Mouse (Mus musculus) intestine, postnatal 0 days (tissue): ENCODE results near the gene Tas2r136. TPM values are rescaled to one million over a fixed set of nuclear protein-coding genes. Genes with fewer than 3 reads are reported as not detected.

Experiments used
- ATAC-seq: fragments of 200-750 bp; cut with Nextera tagmentation; 2 replicates; pipeline ENCODE4 v1.8.0; 2017; ENCODE audit warnings: mild to moderate bottlenecking, moderate TSS enrichment, moderate library complexity
- H3K27ac ChIP-seq: fragments of 300-500 bp; sonication (generic); 2 replicates; pipeline ENCODE4 v1.5.1; 2014; ENCODE audit warnings: mild to moderate bottlenecking, low read depth, low read length, moderate library complexity
- H3K27me3 ChIP-seq: fragments of 300-500 bp; sonication (generic); replicated peaks from 2 replicates; pipeline ENCODE4 v1.6.1; 2014; ENCODE audit warnings: low read length, mixed read lengths; ENCODE audit not compliant: control insufficient read depth, insufficient read depth
- H3K36me3 ChIP-seq: fragments of 300-500 bp; sonication (generic); 2 replicates; pipeline ENCODE4 v1.6.1; 2014; ENCODE audit warnings: mild to moderate bottlenecking, moderate library complexity; ENCODE audit not compliant: control insufficient read depth, insufficient read depth
- H3K4me1 ChIP-seq: fragments of 300-500 bp; sonication (generic); replicated peaks from 2 replicates; pipeline ENCODE4 v1.6.1; 2014; ENCODE audit warnings: antibody characterized with exemption, low read length, mixed read lengths; ENCODE audit not compliant: control insufficient read depth, insufficient read depth
- H3K4me2 ChIP-seq: fragments of 300-500 bp; sonication (generic); replicated peaks from 2 replicates; pipeline ENCODE4 v1.6.1; 2014; ENCODE audit warnings: low read depth, mild to moderate bottlenecking, moderate library complexity
- H3K4me3 ChIP-seq: fragments of 300-500 bp; sonication (generic); 2 replicates; pipeline ENCODE4 v1.5.1; 2014; ENCODE audit warnings: low read depth, low read length
- H3K9ac ChIP-seq: fragments of 300-500 bp; sonication (generic); 2 replicates; pipeline ENCODE4 v1.6.1; 2014; ENCODE audit warnings: mild to moderate bottlenecking, low read depth, low read length
- H3K9me3 ChIP-seq: fragments of 300-500 bp; sonication (generic); 2 replicates; pipeline ENCODE4 v1.6.1; 2016; ENCODE audit warnings: mixed run types; ENCODE audit not compliant: control insufficient read depth
- CTCF ChIP-seq: sonication (generic); IDR thresholded peaks from 2 replicates; pipeline ENCODE4 v1.5.1; 2016; ENCODE audit warnings: low read depth, mild to moderate bottlenecking, control low read depth, antibody characterized with exemption, moderate library complexity
- WGBS: fragments of 180-500 bp; shearing (Covaris S2); extraction: QIAGEN DNeasy Blood & Tissue Kit; methylation state at CpG from one replicate; pipeline ENCODE4 v1.1.7; 2014; 5-methylcytosine and 5-hydroxymethylcytosine counted together
- polyA plus RNA-seq: library from polyadenylated mRNA; unstranded; fragments of >200 nt; fragmentation: Nextera tagmentation; extraction: Ambion mirVana; gene quantifications from 2 replicates; pipeline ENCODE4 v1.2.1, GENCODE M21; 2015

The Tas2r136 gene
- polyA plus RNA-seq, 1 experiment from 2014 or later = not detected

DNA sequence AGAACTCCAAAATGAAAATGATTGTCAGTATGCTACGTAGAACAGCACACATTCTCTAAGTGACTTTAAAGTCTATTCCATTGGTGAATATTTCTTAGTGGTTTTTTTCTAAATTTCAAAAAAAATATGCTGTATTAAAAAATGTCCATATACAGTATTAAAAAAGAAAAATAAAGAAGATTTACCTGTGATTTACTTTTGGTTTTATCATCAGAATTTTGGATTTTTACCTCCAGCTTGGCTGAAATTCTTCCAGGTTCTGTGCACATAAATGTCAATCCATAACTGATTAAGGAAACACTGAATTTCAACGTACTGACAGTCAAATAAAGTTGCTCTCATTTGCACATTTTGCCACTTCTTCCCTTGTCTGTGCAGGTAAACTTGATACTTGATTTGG is 40.0 kb downstream of the Tas2r136 start, which contains the start of gene Tas2r115:
Gene Tas2r115 (minus strand): TSS at position 101 of the 400 bp plus-strand sequence.
- TF ChIP-seq CTCF = no peak
- WGBS = 59% methylated on average over 2 of the region's 2 CpGs
- no peaks in the 10 kb centered on the region for H3K4me1 ChIP-seq
- no peak within 1 kb of the TSS for H3K4me3 ChIP-seq
- no peak within 1 kb of the TSS for H3K27ac ChIP-seq
- no peak within 1 kb of the TSS for H3K9ac ChIP-seq
- H3K4me2 ChIP-seq = no peak within 1 kb of the TSS
- H3K36me3 ChIP-seq = no peaks in the 10 kb centered on the region
- no peak for ATAC-seq
- no peaks in the 10 kb centered on the region for H3K27me3 ChIP-seq
- no peaks in the 10 kb centered on the region for H3K9me3 ChIP-seq

Other genes with a start within 250 kb of the Tas2r136 start
- not detected in 2 replicates for gene Prh1, start 208.4 kb downstream of the Tas2r136 start, polyA plus RNA-seq
- gene Prp2, start 182.2 kb downstream of the Tas2r136 start, polyA plus RNA-seq = not detected in 2 replicates
- not detected in 2 replicates for gene A630073D07Rik, start 126.6 kb downstream of the Tas2r136 start, polyA plus RNA-seq
- gene Tas2r120, start 121.2 kb downstream of the Tas2r136 start, polyA plus RNA-seq = not detected in 2 replicates
- gene Tas2r121, start 77.2 kb downstream of the Tas2r136 start, polyA plus RNA-seq = not detected in 2 replicates
- not detected in 2 replicates for gene Tas2r122, start 66.2 kb downstream of the Tas2r136 start, polyA plus RNA-seq
- gene Tas2r115, start 40.1 kb downstream of the Tas2r136 start, polyA plus RNA-seq = not detected in 2 replicates
- not detected in 2 replicates for gene Tas2r124, start 23.4 kb downstream of the Tas2r136 start, polyA plus RNA-seq
- not detected in 2 replicates for gene Tas2r102, start 16.0 kb downstream of the Tas2r136 start, polyA plus RNA-seq
- gene Tas2r117, start 24.7 kb upstream of the Tas2r136 start, polyA plus RNA-seq = not detected in 2 replicates
- gene Tas2r123, start 69.0 kb upstream of the Tas2r136 start, polyA plus RNA-seq = not detected in 2 replicates
- gene Tas2r116, start 77.3 kb upstream of the Tas2r136 start, polyA plus RNA-seq = not detected in 2 replicates
- not detected in 2 replicates for gene Tas2r110, start 89.8 kb upstream of the Tas2r136 start, polyA plus RNA-seq
- not detected in 2 replicates for gene Tas2r113, start 114.8 kb upstream of the Tas2r136 start, polyA plus RNA-seq
- gene Tas2r125, start 131.5 kb upstream of the Tas2r136 start, polyA plus RNA-seq = not detected in 2 replicates
- not detected in 2 replicates for gene Tas2r129, start 172.9 kb upstream of the Tas2r136 start, polyA plus RNA-seq
- gene Tas2r131, start 179.8 kb upstream of the Tas2r136 start, polyA plus RNA-seq = not detected in 2 replicates
- not detected in 2 replicates for gene Tas2r109, start 202.8 kb upstream of the Tas2r136 start, polyA plus RNA-seq